Mouse (Mus musculus): ENCODE data around the gene Ralgapa2. TPM values are rescaled to one million over a fixed set of nuclear protein-coding genes. Genes with fewer than 3 reads are reported as not detected.
A peak's percentile ranks its signal among the peaks of the same experiment; 100 is the strongest.

The Ralgapa2 gene
- polyA plus RNA-seq, 1 experiment = 21.1 TPM

DNA sequence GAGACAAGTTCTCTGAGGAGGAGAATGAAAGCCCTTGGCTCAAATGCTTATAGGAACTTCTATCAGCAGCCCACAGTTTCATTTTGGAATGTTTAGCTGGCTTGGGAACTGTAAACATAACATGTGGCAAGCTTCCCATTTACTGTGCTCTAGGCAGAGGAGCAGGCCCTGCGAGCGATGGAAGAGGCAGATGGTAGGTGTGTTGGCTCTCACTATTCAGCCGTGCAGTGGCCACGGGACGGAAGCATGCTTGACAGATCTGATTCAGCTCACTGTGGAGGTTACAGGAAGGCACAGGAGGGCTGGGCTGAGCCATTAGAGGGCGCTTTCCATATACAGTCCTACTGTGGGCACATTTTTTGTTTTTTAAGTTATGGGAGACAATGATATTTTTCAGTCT lies 201.9 kb downstream of the Ralgapa2 start:
- TF ChIP-seq POLR2A (IDR thresholded peaks at IDR 0.05; ENCODE audit: borderline replicate concordance, extremely low read depth, low read depth, low read length) (no peak), CTCF (IDR thresholded peaks at IDR 0.05; ENCODE audit: insufficient read depth, low read length) (peak; percentile 20; the same call in 1 of the 2 replicates)
- H3K4me1 ChIP-seq (ENCODE audit: control insufficient read depth, insufficient read depth, low read length) = peaks cover 4% of the 10 kb centered on the region; the same call in 1 of the 2 replicates
- peak; percentile 26 for DNase-seq
- WGBS = 24% methylated on average over 6 of the region's 6 CpGs
- no peak overlapping the region for H3K4me3 ChIP-seq (replicated peaks; ENCODE audit: extremely low read depth, low read depth, low read length)

DNA sequence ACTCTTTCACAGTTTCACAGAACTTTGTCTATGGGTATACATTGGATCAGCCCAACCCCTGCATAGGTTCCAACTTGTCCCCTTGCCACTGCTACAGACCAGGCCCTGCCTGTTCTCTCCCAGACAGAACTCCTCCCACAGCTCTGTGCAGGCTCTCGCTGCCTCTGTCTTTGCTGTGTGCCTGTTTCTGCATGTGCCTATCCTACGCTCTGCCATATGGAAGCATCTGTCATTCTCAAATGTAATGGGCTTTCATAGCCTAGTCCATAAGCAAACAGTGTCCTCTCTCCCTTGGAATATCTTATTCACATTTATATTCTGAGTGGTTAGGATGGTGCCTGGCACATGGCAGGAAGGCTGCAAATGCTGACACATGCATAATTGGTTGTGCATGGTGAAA lies 202.7 kb downstream of the Ralgapa2 start:
- no peak overlapping the region for H3K4me3 ChIP-seq (replicated peaks; ENCODE audit: extremely low read depth, low read depth, low read length)
- DNase-seq = no peak
- H3K4me1 ChIP-seq (ENCODE audit: control insufficient read depth, insufficient read depth, low read length) = peaks cover 4% of the 10 kb centered on the region; the same call in 1 of the 2 replicates
- 99% methylated on average over 2 of the region's 2 CpGs for WGBS
- TF ChIP-seq CTCF (IDR thresholded peaks at IDR 0.05; ENCODE audit: insufficient read depth, low read length) (no peak), POLR2A (IDR thresholded peaks at IDR 0.05; ENCODE audit: borderline replicate concordance, extremely low read depth, low read depth, low read length) (no peak)

DNA sequence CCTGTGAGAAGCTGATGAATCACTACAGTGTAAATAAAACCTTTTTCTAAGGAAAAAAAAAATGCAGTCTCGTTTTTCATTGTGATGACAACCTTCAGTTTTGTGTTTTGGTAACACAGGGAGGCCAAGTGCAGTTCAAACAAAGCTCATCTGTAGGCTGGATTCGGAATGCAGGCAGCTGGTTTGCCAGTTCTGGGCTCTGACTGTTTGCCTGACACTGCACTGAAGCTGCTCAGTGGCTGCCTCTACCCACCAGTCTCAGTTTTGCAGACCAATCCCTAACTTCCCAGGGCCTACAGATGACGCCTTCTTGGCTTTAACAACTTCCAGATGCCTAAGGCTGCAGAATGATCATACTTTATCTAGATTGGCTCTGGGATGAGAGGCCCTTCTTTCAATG lies 205.1 kb downstream of the Ralgapa2 start:
- no peak overlapping the region for H3K4me3 ChIP-seq (replicated peaks; ENCODE audit: extremely low read depth, low read depth, low read length)
- 52% methylated on average over 3 of the region's 3 CpGs for WGBS
- H3K4me1 ChIP-seq (ENCODE audit: control insufficient read depth, insufficient read depth, low read length) = peaks cover 2% of the 10 kb centered on the region; the same call in 1 of the 2 replicates
- DNase-seq = no peak
- TF ChIP-seq POLR2A (IDR thresholded peaks at IDR 0.05; ENCODE audit: borderline replicate concordance, extremely low read depth, low read depth, low read length) (no peak), CTCF (IDR thresholded peaks at IDR 0.05; ENCODE audit: insufficient read depth, low read length) (no peak)

DNA sequence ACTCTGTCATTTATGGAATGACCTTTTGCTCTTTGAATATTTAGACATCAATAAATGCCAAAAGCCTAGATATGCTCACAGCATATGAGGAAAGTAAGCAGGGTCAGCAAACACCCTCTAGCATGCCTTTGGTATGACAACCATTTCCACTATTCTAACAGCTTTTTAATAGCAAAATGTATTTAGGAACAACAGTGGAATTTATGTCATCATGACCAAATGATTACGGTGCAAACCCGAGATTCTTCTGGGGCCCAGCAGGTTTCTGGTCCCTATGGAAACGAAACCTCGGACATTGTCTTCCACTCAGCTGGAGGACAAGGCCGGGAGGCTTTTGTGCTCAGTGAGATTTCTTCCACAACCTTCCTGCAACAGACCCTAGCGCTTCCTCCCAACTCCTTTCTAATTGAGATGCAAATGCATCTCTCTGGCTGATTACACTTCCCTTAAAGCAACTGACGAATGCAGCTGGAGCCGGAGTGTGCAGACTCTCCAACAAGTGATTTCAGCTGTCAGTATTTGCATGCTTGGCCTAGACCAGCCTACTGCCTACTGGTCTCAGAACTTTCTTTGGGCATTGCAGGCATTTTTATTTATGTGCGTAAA lies 209.9 kb downstream of the Ralgapa2 start:
- 63% methylated on average over 9 of the region's 9 CpGs for WGBS
- H3K4me1 ChIP-seq (ENCODE audit: control insufficient read depth, insufficient read depth, low read length) = no peaks in the 10 kb centered on the region
- DNase-seq = no peak
- H3K4me3 ChIP-seq (replicated peaks; ENCODE audit: extremely low read depth, low read depth, low read length) = no peak overlapping the region
- TF ChIP-seq CTCF (IDR thresholded peaks at IDR 0.05; ENCODE audit: insufficient read depth, low read length) (no peak), POLR2A (IDR thresholded peaks at IDR 0.05; ENCODE audit: borderline replicate concordance, extremely low read depth, low read depth, low read length) (no peak)

DNA sequence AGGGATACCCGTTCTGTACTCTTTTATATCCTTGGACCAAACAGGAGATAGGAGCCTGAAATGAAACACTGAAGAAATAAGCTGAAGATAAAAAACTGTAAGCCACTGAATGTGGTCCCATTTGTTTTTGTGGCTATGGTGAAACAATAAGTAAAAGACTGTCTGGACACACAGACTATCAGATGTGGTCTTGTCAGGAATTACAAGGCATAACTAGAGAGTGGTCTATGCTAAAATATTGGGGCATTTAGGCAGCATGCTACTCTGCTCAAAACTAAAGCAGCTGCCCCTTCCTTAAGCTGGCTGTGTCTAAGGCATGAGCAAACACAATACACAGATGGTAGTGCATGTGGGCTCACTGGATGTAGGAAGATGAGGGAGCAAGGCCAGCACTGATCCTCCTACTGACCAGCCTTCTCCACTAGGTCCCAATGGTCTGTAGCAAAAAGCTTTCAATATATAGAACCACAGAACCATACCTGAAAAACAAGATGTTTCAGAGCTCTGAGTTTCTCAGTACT lies 211.6 kb downstream of the Ralgapa2 start:
- DNase-seq = no peak
- H3K4me3 ChIP-seq (replicated peaks; ENCODE audit: extremely low read depth, low read depth, low read length) = no peak overlapping the region
- WGBS = 94% methylated on average over 1 of the region's 1 CpGs
- H3K4me1 ChIP-seq (ENCODE audit: control insufficient read depth, insufficient read depth, low read length) = peaks cover 3% of the 10 kb centered on the region; the same call in 1 of the 2 replicates
- TF ChIP-seq POLR2A (IDR thresholded peaks at IDR 0.05; ENCODE audit: borderline replicate concordance, extremely low read depth, low read depth, low read length) (no peak), CTCF (IDR thresholded peaks at IDR 0.05; ENCODE audit: insufficient read depth, low read length) (no peak)

DNA sequence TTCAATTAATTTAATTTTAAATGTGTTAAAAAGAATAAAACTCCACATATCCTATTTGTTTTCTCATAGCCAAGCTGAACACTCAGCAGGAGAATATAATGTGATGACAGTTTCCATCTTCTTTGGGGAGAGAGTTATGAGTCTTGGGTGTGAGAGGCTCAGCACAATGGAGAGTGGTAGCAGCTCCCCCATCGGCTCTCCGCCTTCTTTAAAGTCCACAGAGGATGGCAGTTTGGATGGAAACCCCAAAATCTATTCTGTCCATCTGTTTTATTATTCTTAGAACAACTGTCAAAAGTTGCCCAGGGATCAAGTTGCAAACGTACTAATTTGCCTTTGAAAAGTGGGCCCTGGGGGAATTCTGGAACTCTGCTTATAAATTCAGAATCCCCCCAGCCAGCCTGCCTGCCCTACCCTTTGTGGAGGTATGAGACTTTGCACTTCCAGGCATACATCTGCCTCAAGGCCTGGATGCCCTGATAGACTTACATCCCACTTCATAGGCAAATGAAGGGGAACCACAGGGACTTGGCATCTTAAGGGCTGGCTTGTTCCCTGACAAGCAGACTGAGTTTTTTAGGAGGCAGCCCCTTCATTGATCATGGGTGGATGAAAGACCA lies 212.2 kb downstream of the Ralgapa2 start:
- no peak for DNase-seq
- Histone ChIP-seq H3K4me3 (replicated peaks; ENCODE audit: extremely low read depth, low read depth, low read length) (no peak overlapping the region), H3K4me1 (ENCODE audit: control insufficient read depth, insufficient read depth, low read length) (peaks cover 3% of the 10 kb centered on the region; the same call in 1 of the 2 replicates)
- WGBS = 89% methylated on average over 3 of the region's 3 CpGs
- TF ChIP-seq POLR2A (IDR thresholded peaks at IDR 0.05; ENCODE audit: borderline replicate concordance, extremely low read depth, low read depth, low read length) (no peak), CTCF (IDR thresholded peaks at IDR 0.05; ENCODE audit: insufficient read depth, low read length) (no peak)

DNA sequence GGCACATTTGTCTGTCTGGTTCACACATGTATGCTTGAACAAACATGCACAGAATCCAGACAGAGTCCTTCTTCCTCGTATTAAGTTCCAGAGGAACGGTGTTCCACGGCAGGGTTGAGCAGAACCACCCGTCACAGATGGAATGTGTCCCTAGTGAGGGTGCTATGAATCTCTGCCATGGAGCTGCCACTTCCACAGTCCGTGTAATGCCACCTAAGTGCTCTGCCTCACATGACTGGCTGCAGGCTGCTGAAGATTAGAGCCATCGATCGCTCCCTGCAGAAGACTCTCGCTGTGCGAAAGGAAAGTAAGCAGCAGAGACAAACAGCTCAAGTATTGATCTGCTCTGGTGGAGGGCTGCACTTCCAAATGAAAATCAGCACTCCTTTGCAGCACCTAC lies 218.6 kb downstream of the Ralgapa2 start:
- no peak for DNase-seq
- TF ChIP-seq CTCF (IDR thresholded peaks at IDR 0.05; ENCODE audit: insufficient read depth, low read length) (no peak), POLR2A (IDR thresholded peaks at IDR 0.05; ENCODE audit: borderline replicate concordance, extremely low read depth, low read depth, low read length) (no peak)
- Histone ChIP-seq H3K4me3 (replicated peaks; ENCODE audit: extremely low read depth, low read depth, low read length) (no peak overlapping the region), H3K4me1 (ENCODE audit: control insufficient read depth, insufficient read depth, low read length) (peaks cover 3% of the 10 kb centered on the region; the same call in 1 of the 2 replicates)
- 85% methylated on average over 9 of the region's 9 CpGs for WGBS

DNA sequence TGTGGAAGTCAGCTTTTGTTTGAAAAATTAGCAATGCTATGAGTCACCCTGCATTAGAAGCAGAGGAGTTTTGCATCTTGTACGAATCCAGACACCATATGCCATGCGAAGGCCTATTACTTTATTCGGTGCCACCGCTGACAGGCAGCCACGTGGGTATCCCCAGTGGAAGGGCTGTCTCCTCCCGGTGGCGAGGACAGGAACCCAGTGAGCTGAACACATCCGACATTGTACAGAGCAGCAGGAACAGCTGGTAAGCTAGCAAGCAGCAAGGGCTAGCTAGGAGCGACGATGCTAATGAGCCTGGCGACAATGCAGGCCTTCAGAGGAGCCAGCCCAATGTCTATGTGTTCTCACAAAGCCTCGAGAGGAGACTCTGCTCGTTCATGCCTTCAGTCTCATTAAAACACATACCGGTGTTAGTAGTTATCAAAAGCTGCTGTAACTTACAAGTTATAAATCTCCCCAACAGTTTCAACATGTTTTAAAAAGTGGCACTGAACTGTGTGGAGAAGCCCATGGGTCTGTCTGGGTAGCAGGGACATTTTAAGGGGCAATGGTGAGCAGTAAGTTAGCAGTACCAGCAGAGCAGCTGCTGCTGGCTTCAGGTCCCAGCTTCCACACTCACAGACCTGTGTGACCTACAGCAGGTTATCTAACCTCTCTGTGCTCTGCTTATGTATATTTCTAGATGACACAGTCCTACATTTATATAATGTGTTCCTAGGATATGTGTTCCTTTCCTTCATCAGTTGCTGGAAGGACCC lies 221.1 kb downstream of the Ralgapa2 start:
- peaks cover under 1% of the 10 kb centered on the region; the same call in 1 of the 2 replicates for H3K4me1 ChIP-seq (ENCODE audit: control insufficient read depth, insufficient read depth, low read length)
- TF ChIP-seq POLR2A (IDR thresholded peaks at IDR 0.05; ENCODE audit: borderline replicate concordance, extremely low read depth, low read depth, low read length) = no peak
- TF ChIP-seq CTCF (IDR thresholded peaks at IDR 0.05; ENCODE audit: insufficient read depth, low read length) = no peak
- no peak for DNase-seq
- no peak overlapping the region for H3K4me3 ChIP-seq (replicated peaks; ENCODE audit: extremely low read depth, low read depth, low read length)
- WGBS = 58% methylated on average over 14 of the region's 14 CpGs

DNA sequence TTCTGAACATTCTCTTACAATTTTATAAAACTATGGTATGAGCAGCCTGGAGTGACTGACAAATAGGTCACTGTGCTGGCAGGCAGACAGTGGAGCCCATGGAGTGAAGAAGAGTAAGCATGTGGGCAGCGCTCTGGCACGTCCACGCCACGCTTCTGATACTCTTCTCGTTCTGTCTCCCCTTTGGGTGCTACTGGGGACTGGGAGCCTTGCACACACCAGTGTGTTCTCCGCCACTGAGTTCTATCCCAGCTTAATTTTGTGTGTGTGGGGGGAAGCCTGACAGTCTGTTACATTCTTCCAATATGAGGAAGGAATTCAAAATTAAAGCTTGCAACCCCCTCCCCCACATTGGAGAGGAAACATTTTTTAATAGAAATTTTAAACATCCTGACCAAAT lies 221.8 kb downstream of the Ralgapa2 start:
- TF ChIP-seq CTCF (IDR thresholded peaks at IDR 0.05; ENCODE audit: insufficient read depth, low read length) (no peak), POLR2A (IDR thresholded peaks at IDR 0.05; ENCODE audit: borderline replicate concordance, extremely low read depth, low read depth, low read length) (no peak)
- 93% methylated on average over 6 of the region's 6 CpGs for WGBS
- Histone ChIP-seq H3K4me1 (ENCODE audit: control insufficient read depth, insufficient read depth, low read length) (no peaks in the 10 kb centered on the region), H3K4me3 (replicated peaks; ENCODE audit: extremely low read depth, low read depth, low read length) (no peak overlapping the region)
- no peak for DNase-seq
